Mouse (Mus musculus) ES-Bruce4 (cell line): ENCODE data around the gene Cnn3. TPM values are rescaled to one million over a fixed set of nuclear protein-coding genes. Genes with fewer than 3 reads are reported as not detected.

ENCODE experiments used
- H3K27ac ChIP-seq: 2 replicates; pipeline ENCODE4 v1.5.1; 2012; ENCODE audit warnings: low read length, inconsistent platforms; ENCODE audit not compliant: insufficient read depth
- H3K27me3 ChIP-seq: 2 replicates; pipeline ENCODE4 v1.6.1; 2012; ENCODE audit warnings: mild to moderate bottlenecking, low read length, inconsistent platforms; ENCODE audit not compliant: control insufficient read depth, poor library complexity, insufficient read depth, severe bottlenecking
- H3K36me3 ChIP-seq: 2 replicates; pipeline ENCODE4 v1.6.1; 2012; ENCODE audit warnings: inconsistent platforms, mild to moderate bottlenecking, low read length, moderate library complexity; ENCODE audit not compliant: control insufficient read depth, poor library complexity, insufficient read depth, severe bottlenecking
- H3K4me1 ChIP-seq: one replicate; pipeline ENCODE4 v1.8.1; 2011; ENCODE audit warnings: low read length; ENCODE audit not compliant: control insufficient read depth, insufficient read depth
- H3K4me3 ChIP-seq: 2 replicates; pipeline ENCODE4 v1.5.1; 2011; ENCODE audit warnings: low read depth, mild to moderate bottlenecking, low read length
- H3K9ac ChIP-seq: 2 replicates; pipeline ENCODE4 v1.6.1; 2012; ENCODE audit warnings: low read depth, mild to moderate bottlenecking, inconsistent platforms; ENCODE audit not compliant: poor library complexity, severe bottlenecking
- H3K9me3 ChIP-seq: replicated peaks from 2 replicates; pipeline ENCODE4 v1.6.1; 2012; ENCODE audit warnings: mild to moderate bottlenecking, low read length, inconsistent platforms; ENCODE audit not compliant: control insufficient read depth, poor library complexity, insufficient read depth, severe bottlenecking
- CTCF ChIP-seq: IDR thresholded peaks from one replicate; pipeline ENCODE4 v1.8.1; 2011; ENCODE audit warnings: low read depth, low read length
- EP300 ChIP-seq: IDR thresholded peaks from 2 replicates; pipeline ENCODE4 v1.6.1; 2011; ENCODE audit warnings: low read depth, low read length; ENCODE audit not compliant: insufficient read depth
- POLR2A ChIP-seq: IDR thresholded peaks from one replicate; pipeline ENCODE4 v1.8.1; 2011; ENCODE audit warnings: low read length; ENCODE audit not compliant: insufficient read depth
- polyA plus RNA-seq: library from polyadenylated mRNA; stranded (reverse); fragments of >200 nt; gene quantifications from 2 replicates; pipeline ENCODE4 v1.2.4, GENCODE M21; 2011; ENCODE audit warnings: low read depth; ENCODE audit not compliant: missing spikeins, insufficient read depth, insufficient read length

The Cnn3 gene
- polyA plus RNA-seq, 1 experiment = 623 TPM

GRCm38 (mm10) chr3:121448606-121449005 is 22.3 kb downstream of the Cnn3 start:
- Histone ChIP-seq H3K27ac (no peak overlapping the region), H3K27me3 (no peaks in the 10 kb centered on the region), H3K36me3 (peaks cover 41% of the 10 kb centered on the region), H3K4me1 (peaks cover 7% of the 10 kb centered on the region), H3K9me3 (no peaks in the 10 kb centered on the region), H3K9ac (no peak overlapping the region), H3K4me3 (no peak overlapping the region)
- TF ChIP-seq POLR2A = no peak
- no peak for TF ChIP-seq CTCF
- TF ChIP-seq EP300 = no peak

DNA sequence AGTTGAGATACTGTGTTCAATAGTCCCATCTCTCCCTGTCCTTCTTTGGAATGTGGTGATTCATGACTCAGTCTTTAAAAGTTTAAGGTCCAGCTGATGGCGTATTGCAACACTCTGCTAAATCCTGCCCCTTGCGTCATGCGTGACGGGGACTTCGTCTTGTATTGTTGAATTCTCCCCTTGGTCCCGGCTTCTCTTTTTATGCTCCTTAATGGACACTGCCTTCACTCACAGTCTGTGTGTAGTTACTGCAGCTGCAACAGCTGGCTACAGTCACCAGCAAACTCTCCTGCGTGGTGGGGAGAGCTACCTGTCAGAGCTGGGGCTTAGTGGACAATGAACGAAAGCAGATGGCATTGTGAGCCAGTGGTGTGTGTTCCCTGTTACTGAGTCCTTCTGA is 23.2 kb downstream of the Cnn3 start:
- H3K9ac ChIP-seq = no peak overlapping the region
- peaks cover 7% of the 10 kb centered on the region for H3K4me1 ChIP-seq
- no peaks in the 10 kb centered on the region for H3K27me3 ChIP-seq
- H3K9me3 ChIP-seq = no peaks in the 10 kb centered on the region
- no peak overlapping the region for H3K4me3 ChIP-seq
- TF ChIP-seq EP300 = no peak
- no peak for TF ChIP-seq POLR2A
- H3K27ac ChIP-seq = no peak overlapping the region
- H3K36me3 ChIP-seq = peaks cover 39% of the 10 kb centered on the region

DNA sequence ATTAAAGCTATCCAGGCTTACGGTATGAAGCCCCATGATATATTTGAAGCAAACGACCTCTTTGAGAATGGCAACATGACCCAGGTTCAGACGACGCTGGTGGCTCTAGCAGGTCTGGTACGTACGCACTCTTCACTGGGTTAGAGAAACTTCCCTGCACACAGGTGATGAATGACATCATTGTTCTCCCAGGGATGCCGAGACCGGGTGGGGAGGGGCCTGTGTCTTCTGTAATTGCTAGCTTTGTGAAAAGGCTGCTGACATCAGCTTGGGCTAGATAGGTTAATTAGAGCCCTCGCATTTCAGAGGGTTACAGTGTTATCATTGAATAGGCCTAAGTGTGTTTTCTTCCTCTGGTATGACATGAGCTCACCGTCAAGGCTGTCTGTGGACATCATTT is 25.1 kb downstream of the Cnn3 start:
- H3K9ac ChIP-seq = no peak overlapping the region

GRCm38 (mm10) chr3:121458545-121459492 is 32.5 kb downstream of the Cnn3 start:
- H3K9ac ChIP-seq = no peak overlapping the region
- no peak overlapping the region for H3K27ac ChIP-seq
- TF ChIP-seq EP300 (0 out of 2 replicates have a peak, but pooled peaks have one; percentile 42), POLR2A (no peak), CTCF (no peak)
- H3K36me3 ChIP-seq = peaks cover 37% of the 10 kb centered on the region
- no peak overlapping the region for H3K4me3 ChIP-seq
- no peaks in the 10 kb centered on the region for H3K27me3 ChIP-seq
- H3K9me3 ChIP-seq = no peaks in the 10 kb centered on the region
- H3K4me1 ChIP-seq = no peaks in the 10 kb centered on the region

More for the DNA sequence above, 25.1 kb downstream of the Cnn3 start:
- Histone ChIP-seq H3K4me1 (peaks cover 6% of the 10 kb centered on the region), H3K27ac (no peak overlapping the region), H3K4me3 (no peak overlapping the region), H3K9me3 (no peaks in the 10 kb centered on the region), H3K27me3 (no peaks in the 10 kb centered on the region), H3K36me3 (peaks cover 53% of the 10 kb centered on the region)
- TF ChIP-seq CTCF = no peak
- no peak for TF ChIP-seq EP300
- no peak for TF ChIP-seq POLR2A

DNA sequence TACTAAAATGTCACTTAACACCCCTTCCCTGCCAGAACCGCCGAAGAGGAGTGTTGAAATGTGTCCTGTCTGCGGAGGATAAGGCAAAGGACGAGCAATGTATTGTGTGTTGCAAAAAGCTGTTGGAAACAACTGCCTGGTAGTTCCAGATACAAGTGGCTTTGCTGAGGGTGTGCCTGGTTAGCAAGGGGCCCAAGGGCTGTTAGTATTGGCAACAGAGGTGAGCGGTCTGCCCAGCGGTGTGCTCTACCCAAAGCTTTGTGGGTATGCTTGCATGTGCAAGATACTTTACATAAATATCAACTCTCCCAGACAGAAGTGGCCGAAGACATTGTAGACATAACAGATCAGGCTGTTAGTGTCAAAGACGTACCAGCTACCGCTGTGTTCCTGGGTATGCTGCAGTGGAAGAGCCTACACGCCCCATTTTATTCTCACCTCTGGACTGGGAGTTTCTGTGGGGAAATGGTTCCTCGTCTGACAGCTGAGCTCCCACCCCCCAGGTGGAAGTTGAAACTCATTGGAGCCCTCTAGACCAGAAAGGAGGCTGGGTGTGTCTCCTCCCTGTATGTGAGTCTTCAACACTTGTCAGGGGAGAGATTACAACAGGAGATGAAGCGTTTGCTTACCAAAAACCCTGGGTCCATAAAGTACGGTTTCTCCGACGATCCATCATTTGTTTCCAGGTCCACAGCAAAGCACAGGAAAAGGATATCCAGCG is 34.3 kb downstream of the Cnn3 start:
- no peak for TF ChIP-seq CTCF
- no peak for TF ChIP-seq POLR2A
- TF ChIP-seq EP300 = no peak
- Histone ChIP-seq H3K27me3 (no peaks in the 10 kb centered on the region), H3K4me1 (no peaks in the 10 kb centered on the region), H3K9ac (no peak overlapping the region), H3K36me3 (peaks cover 26% of the 10 kb centered on the region), H3K4me3 (no peak overlapping the region), H3K27ac (no peak overlapping the region), H3K9me3 (no peaks in the 10 kb centered on the region)

GRCm38 (mm10) chr3:121461477-121461876 is 35.2 kb downstream of the Cnn3 start:
- no peaks in the 10 kb centered on the region for H3K27me3 ChIP-seq
- H3K9ac ChIP-seq = no peak overlapping the region
- no peak overlapping the region for H3K27ac ChIP-seq
- H3K36me3 ChIP-seq = peaks cover 17% of the 10 kb centered on the region
- no peaks in the 10 kb centered on the region for H3K4me1 ChIP-seq
- H3K9me3 ChIP-seq = no peaks in the 10 kb centered on the region
- TF ChIP-seq POLR2A = no peak
- no peak for TF ChIP-seq EP300
- TF ChIP-seq CTCF = no peak
- H3K4me3 ChIP-seq = no peak overlapping the region
